In the genomic region with DNA sequence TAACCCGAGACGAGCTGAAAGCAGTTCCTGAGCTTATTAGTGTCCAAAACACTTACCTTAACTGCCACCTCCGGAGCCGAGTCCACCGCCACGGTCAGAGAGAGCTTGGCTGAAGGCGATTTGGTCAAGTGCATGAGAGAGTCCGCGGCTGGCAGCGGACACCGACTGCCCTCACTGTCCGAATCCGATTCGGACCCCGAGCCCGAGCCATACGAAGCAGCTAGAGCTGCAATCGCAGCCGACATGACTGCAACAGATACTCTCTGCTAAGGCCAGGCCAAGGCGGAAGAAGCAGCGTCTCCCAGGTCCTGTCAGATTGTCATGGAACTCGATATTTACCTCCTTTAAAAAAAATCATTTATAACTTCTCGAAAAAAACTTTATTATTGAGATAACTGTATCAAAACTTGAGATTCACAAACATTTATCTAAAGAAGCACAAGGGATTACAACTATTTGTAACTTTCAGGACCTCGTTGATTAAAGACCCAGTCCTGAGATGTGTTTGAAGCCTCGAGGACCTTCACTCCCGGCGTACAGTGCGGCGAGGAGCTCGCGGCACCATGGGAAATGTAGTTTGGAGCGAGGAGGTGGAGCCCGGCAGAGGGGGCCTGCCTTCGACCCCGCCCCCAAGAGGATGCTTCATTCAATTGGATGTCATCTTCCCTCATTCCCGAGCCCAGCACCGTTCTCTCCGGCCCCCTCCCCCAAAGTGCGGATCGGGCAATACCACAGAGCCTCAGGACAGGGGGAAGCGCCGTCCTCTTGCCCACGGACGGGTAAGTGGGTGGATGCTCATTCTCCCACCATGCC, we compare ENCODE assay signal across 8 mouse cellular contexts. TPM values are rescaled to one million over a fixed set of nuclear protein-coding genes. Genes with fewer than 3 reads are reported as not detected.
DNase-seq lines count a peak whose midpoint lies in the region; ATAC-seq lines count a peak whose summit lies in the region.

A gene (minus strand): TSS at position 481 of the 813 bp plus-strand sequence.
A gene (plus strand): TSS at position 645 of the 813 bp plus-strand sequence.

- no peaks in the 10 kb centered on the region for H3K9me3 ChIP-seq in hindbrain, embryonic 15.5 days

- peak within 1 kb of the TSS; percentile 93 for H3K9ac ChIP-seq in hindbrain, embryonic 15.5 days

- DNase-seq in T-cell, adult 2 months (ENCODE audit: low spot score): peak; percentile 91
- peak; percentile 98 for DNase-seq in cerebellum, postnatal 36 days
- DNase-seq in frontal cortex, postnatal 36 days (ENCODE audit: low spot score in 2 of 2): peak; percentile 98 to 99
- peak; percentile 98 for DNase-seq in left cerebral cortex, adult 11 months (ENCODE audit: low spot score)
- peak; percentile 95 to 97 for DNase-seq in lung, postnatal 4 days
- peak; percentile 98 for DNase-seq in retina, postnatal 7 days (ENCODE audit: low read depth, low spot score)
- DNase-seq in urinary bladder, adult 2 months (ENCODE audit: low spot score): peak; percentile 74

- peak; percentile 98 for ATAC-seq in hindbrain, embryonic 15.5 days (ENCODE audit: low FRiP score, low read depth)

- no peaks in the 10 kb centered on the region for H3K36me3 ChIP-seq in hindbrain, embryonic 15.5 days

- H3K4me2 ChIP-seq in hindbrain, embryonic 15.5 days: peak within 1 kb of the TSS; percentile 72

- no peaks in the 10 kb centered on the region for H3K27me3 ChIP-seq in hindbrain, embryonic 15.5 days

- peak within 1 kb of the TSS; percentile 99 for H3K27ac ChIP-seq in hindbrain, embryonic 15.5 days (replicated peaks)

- 0% methylated on average over 44 of the region's 44 CpGs for WGBS in hindbrain, embryonic 15.5 days

- peak within 1 kb of the TSS; percentile 61 for H3K4me3 ChIP-seq in hindbrain, embryonic 15.5 days

- peaks cover 24% of the 10 kb centered on the region for H3K4me1 ChIP-seq in hindbrain, embryonic 15.5 days (replicated peaks)

RNA-seq across cellular contexts. Expression of the first gene that starts in this region (rescaled TPM):
- 22.4 and 22.6 TPM in 2 replicates for polyA plus RNA-seq in hindbrain, embryonic 15.5 days (2015; fragmentation: Nextera tagmentation; extraction: Ambion mirVana)
- polyA plus RNA-seq in urinary bladder, adult 2 months (2012; rRNA removed): 15.3 and 15.6 TPM in 2 replicates

RNA-seq across cellular contexts. Expression of the second gene that starts in this region (rescaled TPM):
- 101 and 122 TPM in 2 replicates for polyA plus RNA-seq in hindbrain, embryonic 15.5 days (2015; fragmentation: Nextera tagmentation; extraction: Ambion mirVana)
- polyA plus RNA-seq in urinary bladder, adult 2 months (2012; rRNA removed): 1.1 and 1.2 TPM in 2 replicates

Comparison
In these comparisons a context has a peak if more than half of its experiments do, and no peak if none do; other contexts are left out.
1. Peak in every context shown above with its lines: DNase-seq, ATAC-seq, H3K4me3 ChIP-seq and H3K27ac ChIP-seq.
2. RNA of the second gene that starts in this region (polyA plus RNA-seq): 101 to 122 TPM in hindbrain, embryonic 15.5 days; 1.1 to 1.2 TPM in urinary bladder, adult 2 months; every median in the first group is over 10 times any median in the second.